Mouse (Mus musculus) small intestine, adult 2 months (tissue): Measurements from ENCODE around the gene Wdsub1.

Experiments
- CTCF ChIP-seq: fragments of 200-500 bp; IDR thresholded peaks from 2 replicates; pipeline ENCODE4 v1.5.1; 2012; ENCODE audit warnings: low read depth, mild to moderate bottlenecking, control low read depth, inconsistent platforms, low read length, moderate library complexity, mixed read lengths; ENCODE audit not compliant: insufficient replicate concordance, insufficient read length; ENCODE audit errors: extremely low read depth
- POLR2A ChIP-seq: fragments of 200-500 bp; IDR thresholded peaks from 2 replicates; pipeline ENCODE4 v1.6.1; 2012; ENCODE audit warnings: low read depth, mild to moderate bottlenecking, control low read depth, inconsistent platforms, low read length, moderate library complexity

DNA sequence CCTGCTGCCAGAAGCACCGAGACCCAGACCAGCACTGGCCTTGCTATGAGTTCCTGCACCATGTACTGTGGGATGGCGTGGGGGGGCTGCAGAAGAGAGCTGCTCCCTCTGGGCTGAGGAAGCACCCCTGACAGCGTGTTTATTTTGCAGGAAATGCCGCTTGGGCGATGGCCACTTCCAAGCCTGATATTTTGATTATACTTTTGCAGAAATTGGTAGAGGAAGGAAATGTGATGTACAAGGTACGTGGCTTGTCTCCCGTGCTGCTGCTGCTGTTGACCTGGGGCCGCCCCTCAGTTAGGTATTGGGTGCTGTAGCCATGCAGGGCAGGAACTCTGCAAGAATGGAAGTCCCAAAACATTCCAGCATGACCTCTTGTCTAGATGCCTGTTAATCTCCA is 43.6 kb downstream of the Wdsub1 start:
- no peak for TF ChIP-seq CTCF
- TF ChIP-seq POLR2A, result no peak
